Mouse (Mus musculus): ENCODE data around the gene Kpna3.

- TF ChIP-seq POLR2A (IDR thresholded peaks at IDR 0.05; ENCODE audit: insufficient read depth, low read length) (no peak), CTCF (IDR thresholded peaks at IDR 0.05; ENCODE audit: low read depth, low read length) (no peak), EP300 (IDR thresholded peaks at IDR 0.05; ENCODE audit: insufficient read depth, low read depth, low read length) (no peak)
These were observed 111.8 kb downstream of the Kpna3 start for GRCm38 (mm10) chr14:61327618-61328450.

Measured in ES-Bruce4 (cell line).